2 mouse cellular contexts compared by ENCODE assay signal in genomic region chr16:87387444-87387977, GRCm38 (mm10).
A peak's percentile ranks its signal among the peaks of the same experiment; 100 is the strongest.
TF ChIP-seq lines count a peak whose summit lies in the region.

No protein-coding gene starts in this region.

TF ChIP-seq in CH12.LX, 34 proteins besides CTCF, POLR2A, EP300 and RAD21 (continued from another document):
- TF ChIP-seq CHD2 (IDR thresholded peaks at IDR 0.05; ENCODE audit: low read length) (no peak), ZNF384 (IDR thresholded peaks at IDR 0.05; ENCODE audit: low read depth, low read length) (no peak), ZMIZ1 (IDR thresholded peaks at IDR 0.05; ENCODE audit: low read depth, low read length) (no peak), PAX5 (IDR thresholded peaks at IDR 0.05; ENCODE audit: low read length) (no peak), KAT2A (IDR thresholded peaks at IDR 0.05; ENCODE audit: insufficient replicate concordance, low read length) (no peak), ETS1 (conservative IDR thresholded peaks at IDR 0.05; ENCODE audit: low read depth, low read length) (no peak), UBTF (IDR thresholded peaks at IDR 0.05; ENCODE audit: low read depth, low read length) (no peak), USF1 (IDR thresholded peaks at IDR 0.05; ENCODE audit: low read depth, low read length) (no peak), ELF1 (IDR thresholded peaks at IDR 0.05; ENCODE audit: low read depth, low read length) (no peak), HCFC1 (IDR thresholded peaks at IDR 0.05; ENCODE audit: low read depth, low read length) (no peak), JUN (IDR thresholded peaks at IDR 0.05; ENCODE audit: insufficient read depth, low read depth, low read length) (no peak), SIN3A (IDR thresholded peaks at IDR 0.05; ENCODE audit: low read length) (no peak), MYC (IDR thresholded peaks at IDR 0.05; ENCODE audit: low read depth, low read length) (no peak), CHD1 (IDR thresholded peaks at IDR 0.05; ENCODE audit: low read depth, low read length) (no peak)
TF ChIP-seq in CH12.LX: peak in this region for 0.

TF ChIP-seq in myocyte, 11 proteins besides CTCF, POLR2A, EP300 and RAD21 (continued from another document):
- no peak for TF ChIP-seq TCF12 (IDR thresholded peaks at IDR 0.05; ENCODE audit: insufficient read depth, poor library complexity, severe bottlenecking)
- no peak for TF ChIP-seq SRF (IDR thresholded peaks at IDR 0.05; ENCODE audit: control insufficient read depth, insufficient read length, low read depth)
- TF ChIP-seq MYOG (IDR thresholded peaks at IDR 0.05; ENCODE audit: control insufficient read depth in 1 of 3, insufficient read depth in 1 of 3, insufficient read length in 2 of 3, low read depth in 2 of 3): peak in 1 of 3 experiments; percentile 36
- TF ChIP-seq TCF3 (IDR thresholded peaks at IDR 0.05; ENCODE audit: insufficient read length, low read depth): no peak
- 0 out of 2 replicates have a peak, but pooled peaks have one; percentile 9 for TF ChIP-seq CEBPB (IDR thresholded peaks at IDR 0.05; ENCODE audit: insufficient read depth, poor library complexity, severe bottlenecking)
- TF ChIP-seq MAX (IDR thresholded peaks at IDR 0.05; ENCODE audit: low read depth): no peak
